ENCODE assay signal across 8 mouse cellular contexts in the genomic region with DNA sequence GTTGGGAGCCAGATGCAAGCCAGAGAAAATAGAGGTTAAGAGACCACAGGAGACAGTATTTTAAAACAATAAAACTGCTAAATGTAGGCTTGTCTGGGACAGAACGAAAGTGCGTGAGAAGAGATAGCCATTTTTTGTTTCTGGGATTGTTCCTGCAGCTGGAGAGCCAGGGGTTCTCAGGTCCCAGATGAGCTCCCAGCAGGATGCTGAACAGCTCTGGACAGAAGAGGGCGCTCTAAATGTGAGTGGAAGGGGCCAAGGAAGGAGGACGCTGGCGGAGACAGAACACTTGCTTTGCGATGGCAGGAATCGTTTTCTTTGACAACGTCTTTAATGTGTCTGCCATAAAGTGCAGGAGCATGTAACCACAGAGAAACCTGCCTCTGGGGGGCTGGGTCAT. TPM values are rescaled to one million over a fixed set of nuclear protein-coding genes. Genes with fewer than 3 reads are reported as not detected.
DNase-seq lines count a peak whose midpoint lies in the region; ATAC-seq and TF ChIP-seq lines count a peak whose summit lies in the region.

No protein-coding gene starts in this region.

- no peak overlapping the region for H3K27ac ChIP-seq in gastrocnemius, adult 2 months
- H3K27ac ChIP-seq in lung, embryonic 14.5 days (ENCODE audit: low read depth), result no peak overlapping the region

- ATAC-seq in lung, embryonic 14.5 days (ENCODE audit: insufficient read depth), result no peak

- intact Hi-C loops in gastrocnemius, adult 2 months (cut with DNase I), result no loop called here
- intact Hi-C loops in gastrocnemius, postnatal 36 days (cut with DNase I), result no loop called here
- intact Hi-C loops in gastrocnemius, postnatal 14 days (cut with DNase I; ENCODE audit: low total_unique reads), result no loop called here

- no peak overlapping the region for H3K4me2 ChIP-seq in lung, embryonic 14.5 days

- H3K4me3 ChIP-seq in gastrocnemius, adult 2 months, result peak overlapping the region; percentile 7
- no peak overlapping the region for H3K4me3 ChIP-seq in lung, embryonic 14.5 days (ENCODE audit: low read depth, low read length)

- DNase-seq in gastrocnemius, adult 2 months, result peak; percentile 48
- no peak for DNase-seq in gastrocnemius, postnatal 36 days
- DNase-seq in right cerebral cortex, postnatal 14 days, result peak; percentile 41
- DNase-seq in right cerebral cortex, adult 2 months (ENCODE audit: low spot score in 2 of 2), result no peak
- DNase-seq in gastrocnemius, postnatal 14 days, result peak; percentile 64
- DNase-seq in lung, embryonic 14.5 days, result peak; percentile 83
- DNase-seq in thymus, postnatal 36 days, result peak; percentile 20 to 25
- DNase-seq in layer of hippocampus, postnatal 36 days, result no peak

- TF ChIP-seq CTCF in gastrocnemius, adult 2 months (IDR thresholded peaks at IDR 0.05), result peak; percentile 66
- peak; percentile 68 for TF ChIP-seq CTCF in lung, embryonic 14.5 days (IDR thresholded peaks at IDR 0.05; ENCODE audit: low read depth)

- H3K4me1 ChIP-seq in lung, embryonic 14.5 days (ENCODE audit: insufficient read depth), result 0 out of 2 replicates have a peak, but pooled peaks cover 3% of the 10 kb centered on the region

- H3K9ac ChIP-seq in lung, embryonic 14.5 days, result no peak overlapping the region

- whole genome bisulfite sequencing in lung, embryonic 14.5 days, result 23% methylated on average over 8 of the region's 8 CpGs

- peaks cover 7% of the 10 kb centered on the region; the same call in 1 of the 2 replicates for H3K9me3 ChIP-seq in lung, embryonic 14.5 days (ENCODE audit: low read depth, low read length)

- H3K27me3 ChIP-seq in lung, embryonic 14.5 days (ENCODE audit: insufficient read depth, low read length), result peaks cover 3% of the 10 kb centered on the region; the same call in 1 of the 2 replicates

- no peaks in the 10 kb centered on the region for H3K36me3 ChIP-seq in lung, embryonic 14.5 days (ENCODE audit: insufficient read depth)

RNA-seq across cellular contexts. Expression of a gene that starts 5.2 kb away (rescaled TPM):
- total RNA-seq in gastrocnemius, adult 2 months (2021), result under 1 TPM; 0.23 to 0.84 TPM
- under 1 TPM; 0.54 to 0.59 TPM for total RNA-seq in gastrocnemius, postnatal 36 days (2021)
- 1 to 10 TPM; 2.0 to 3.7 TPM for total RNA-seq in gastrocnemius, postnatal 14 days (2021)
- 3.5 and 4.4 TPM in 2 replicates for polyA plus RNA-seq in lung, embryonic 14.5 days (2014; fragmentation: Nextera tagmentation; extraction: Ambion mirVana)
- 10 to 100 TPM; 19.8 to 25.9 TPM for total RNA-seq in layer of hippocampus, postnatal 36 days (2021)

Comparison
In these comparisons a context has a peak if more than half of its experiments do, and no peak if none do; other contexts are left out.
1. DNase-seq: peak in gastrocnemius, adult 2 months (single experiment), right cerebral cortex, postnatal 14 days (single experiment), gastrocnemius, postnatal 14 days (single experiment), lung, embryonic 14.5 days (single experiment) and thymus, postnatal 36 days (2 of 2); none in gastrocnemius, postnatal 36 days (0 of 2), right cerebral cortex, adult 2 months (0 of 2) and layer of hippocampus, postnatal 36 days (0 of 2).
2. RNA of a gene that starts 5.2 kb away (total RNA-seq): 19.8 to 25.9 TPM in layer of hippocampus, postnatal 36 days; 2.0 to 3.7 TPM in gastrocnemius, postnatal 14 days, 0.23 to 0.84 TPM in gastrocnemius, adult 2 months and 0.54 to 0.59 TPM in gastrocnemius, postnatal 36 days; every median in the first group is over 4 times any median in the second.